Mouse (Mus musculus) cerebellum, adult 9-11 months (tissue): ENCODE results near the gene N4bp2.

Source experiments
- DNase-seq: peaks from one replicate; pipeline ENCODE4 v3.0.0; 2022

N4bp2 gene

GRCm38 (mm10) chr5:65831917-65832618 lies 68.7 kb downstream of the N4bp2 start:
- DNase-seq = no peak

DNA sequence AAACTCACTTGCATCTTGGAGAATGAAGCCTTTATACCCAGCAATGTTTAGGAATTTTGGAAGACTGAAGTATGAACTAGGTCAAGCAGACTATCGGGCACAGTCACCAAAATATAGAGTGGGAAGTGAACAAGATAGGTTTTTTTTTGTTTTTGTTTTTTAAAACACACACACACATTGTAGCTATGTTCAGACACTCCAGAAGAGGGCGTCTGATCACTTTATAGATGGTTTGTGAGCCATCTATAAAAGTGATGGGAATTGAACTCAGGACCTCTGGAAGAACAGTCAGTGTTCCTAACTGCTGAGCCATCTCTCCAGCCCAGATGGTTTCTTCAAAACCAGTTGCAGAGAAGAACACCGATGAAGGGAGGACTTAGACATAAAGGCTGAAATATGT lies 69.8 kb downstream of the N4bp2 start:
- DNase-seq = no peak

DNA sequence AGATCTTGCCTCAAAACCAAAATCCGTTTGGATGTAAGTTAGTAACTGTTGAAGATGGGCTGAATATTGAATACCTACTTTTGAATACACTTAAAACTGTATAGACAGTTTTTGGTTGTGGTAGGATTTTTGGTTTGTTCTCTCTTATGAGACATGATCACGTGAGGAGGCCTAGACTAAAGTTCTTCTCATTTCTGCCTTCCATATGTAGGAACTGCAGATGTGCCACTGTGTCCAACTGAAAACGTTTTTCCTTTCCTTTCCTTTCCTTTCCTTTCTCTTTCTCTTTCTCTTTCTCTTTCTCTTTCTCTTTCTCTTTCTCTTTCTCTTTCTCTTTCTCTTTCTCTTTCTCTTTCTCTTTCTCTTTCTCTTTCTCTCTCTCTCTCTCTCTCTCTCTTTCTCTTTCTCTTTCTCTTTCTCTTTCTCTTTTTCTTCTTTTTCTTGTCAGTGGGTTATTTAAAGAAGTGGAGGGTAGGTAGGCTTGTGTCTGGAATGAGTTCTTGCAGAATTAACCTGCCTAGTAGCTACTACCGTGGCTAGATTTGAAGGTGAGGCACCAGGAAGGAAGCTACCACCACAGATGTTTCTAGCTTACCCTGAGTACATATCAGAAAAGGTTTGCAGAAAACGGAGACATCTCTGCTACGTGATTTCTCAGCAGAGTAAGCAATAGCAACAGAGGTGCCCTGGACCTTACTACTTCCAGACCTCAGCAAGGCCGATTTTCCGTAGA lies 70.6 kb downstream of the N4bp2 start:
- DNase-seq = no peak

DNA sequence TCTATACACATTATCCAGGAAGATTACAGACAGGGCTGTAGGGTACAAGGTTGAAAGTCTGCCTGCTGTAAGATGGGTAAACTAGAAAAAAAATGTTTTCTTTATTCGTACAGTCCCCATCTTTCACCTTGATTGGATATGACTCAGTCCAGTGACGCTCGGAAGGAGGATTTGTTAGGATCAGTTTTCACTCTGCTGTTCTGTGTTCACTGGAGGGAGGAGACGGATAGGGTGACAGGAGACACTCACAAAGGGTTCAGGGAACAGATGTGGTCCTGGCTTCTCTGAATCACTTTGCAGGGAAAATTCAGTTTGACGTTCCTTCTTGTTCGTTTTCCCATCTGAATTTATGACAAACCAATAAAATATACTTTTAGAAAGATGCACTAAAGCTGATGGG lies 74.7 kb downstream of the N4bp2 start:
- DNase-seq = no peak

DNA sequence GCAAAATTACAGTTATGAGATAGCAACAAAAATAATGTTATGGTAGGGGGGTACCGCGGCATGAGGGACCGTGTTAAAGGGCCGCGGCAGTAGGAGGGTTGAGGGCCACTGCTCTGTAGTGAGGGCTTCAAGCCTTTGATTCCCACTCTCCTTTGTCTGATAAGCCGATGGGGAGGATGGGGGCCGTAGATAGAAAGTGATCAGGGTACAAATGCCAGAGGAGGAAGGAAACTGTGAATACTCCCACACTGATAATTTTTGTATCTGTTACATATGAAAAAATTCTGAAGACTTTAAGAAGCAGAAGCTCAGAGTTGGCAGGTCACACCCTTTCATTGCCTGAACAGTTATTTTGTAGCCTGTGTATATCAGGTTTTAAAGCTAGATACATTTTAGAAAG lies 79.6 kb downstream of the N4bp2 start:
- DNase-seq = no peak

GRCm38 (mm10) chr5:65846534-65846933 lies 83.2 kb downstream of the N4bp2 start:
- DNase-seq = no peak

DNA sequence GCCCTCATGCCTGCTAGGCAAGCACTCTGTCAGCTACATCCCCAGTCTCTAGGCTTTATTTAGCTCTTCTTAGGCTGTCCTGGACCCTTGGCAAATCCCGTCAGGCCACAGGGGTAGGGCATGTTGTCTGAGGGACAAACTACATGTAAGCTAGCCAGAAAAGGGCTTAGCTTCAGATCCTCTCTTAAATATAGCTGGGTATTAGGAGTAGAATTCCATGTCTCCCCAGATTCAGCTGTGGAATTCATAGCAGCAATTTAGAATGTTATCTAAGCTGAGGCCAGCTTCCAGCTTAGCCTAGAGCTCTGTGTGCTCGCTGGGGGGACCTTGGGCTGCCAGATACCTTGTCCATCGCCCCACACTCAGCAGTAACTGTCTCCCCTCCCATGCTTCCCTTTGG lies 83.6 kb downstream of the N4bp2 start:
- DNase-seq = no peak

- no peak for DNase-seq
Observed at GRCm38 (mm10) chr5:65847656-65848055, 84.3 kb downstream of the N4bp2 start.

DNA sequence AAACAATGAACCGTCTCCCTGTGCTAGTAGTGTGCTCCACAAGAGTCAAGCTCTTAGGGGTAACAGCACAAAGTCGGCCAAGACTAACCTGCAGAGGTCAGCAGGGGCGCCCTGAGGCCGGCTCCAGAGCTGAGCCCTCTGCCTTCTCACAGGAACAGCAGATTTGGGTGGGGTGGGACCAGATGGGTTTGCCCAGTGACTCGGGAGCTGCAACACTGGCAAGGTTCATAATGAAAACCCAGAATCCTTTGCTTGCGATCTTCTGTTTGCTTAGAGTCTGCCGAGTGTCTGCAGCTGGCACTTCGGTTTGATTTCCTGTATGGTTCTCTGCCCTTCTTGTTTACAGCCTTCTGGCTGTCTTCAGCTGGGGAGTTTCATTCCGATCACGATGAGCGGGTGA lies 87.4 kb downstream of the N4bp2 start:
- DNase-seq = no peak

- no peak for DNase-seq
Observed at GRCm38 (mm10) chr5:65854786-65855191, 91.5 kb downstream of the N4bp2 start.

DNA sequence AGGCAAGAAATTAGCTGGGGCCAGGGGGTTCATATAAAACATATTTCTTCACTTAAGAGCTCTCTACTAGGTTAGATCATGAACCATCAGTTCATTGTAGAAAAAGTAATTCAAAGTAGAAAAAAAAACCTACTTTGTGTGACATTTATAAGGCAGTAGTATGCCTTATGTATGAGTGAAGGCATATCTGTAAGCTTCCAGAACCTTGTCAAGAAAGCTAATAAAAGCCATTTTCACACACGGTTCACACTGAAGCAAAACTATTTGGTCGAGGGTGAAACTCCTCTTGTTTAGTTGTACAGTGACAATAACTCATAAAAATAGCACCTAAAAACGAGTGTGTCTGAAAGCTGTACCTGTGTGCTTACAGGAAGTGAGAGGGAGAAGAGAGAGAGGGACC lies 92.2 kb downstream of the N4bp2 start:
- DNase-seq = no peak

- no peak for DNase-seq
Observed at GRCm38 (mm10) chr5:65856591-65857411, 93.5 kb downstream of the N4bp2 start.

DNA sequence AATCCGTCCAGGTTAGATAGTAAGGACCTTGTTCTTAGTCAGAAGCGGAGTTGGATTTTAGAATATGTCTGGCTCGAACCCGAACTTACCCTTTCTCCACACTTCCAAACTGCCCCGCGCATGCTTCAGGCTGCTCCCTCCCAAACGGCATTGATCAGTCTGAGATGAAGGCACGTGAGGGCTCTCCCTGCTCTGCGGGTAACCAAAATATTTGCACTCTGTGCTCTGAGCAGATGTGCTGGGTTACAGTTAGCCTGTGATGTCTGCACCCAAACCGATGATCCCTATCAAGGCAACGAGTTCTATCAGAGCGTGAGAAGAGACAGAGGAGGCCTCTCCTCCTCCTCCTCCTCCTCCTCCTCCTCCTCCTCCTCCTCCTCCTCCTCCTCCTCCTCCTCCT lies 94.6 kb downstream of the N4bp2 start:
- DNase-seq = no peak

GRCm38 (mm10) chr5:65858355-65858754 lies 95.0 kb downstream of the N4bp2 start:
- no peak for DNase-seq

DNA sequence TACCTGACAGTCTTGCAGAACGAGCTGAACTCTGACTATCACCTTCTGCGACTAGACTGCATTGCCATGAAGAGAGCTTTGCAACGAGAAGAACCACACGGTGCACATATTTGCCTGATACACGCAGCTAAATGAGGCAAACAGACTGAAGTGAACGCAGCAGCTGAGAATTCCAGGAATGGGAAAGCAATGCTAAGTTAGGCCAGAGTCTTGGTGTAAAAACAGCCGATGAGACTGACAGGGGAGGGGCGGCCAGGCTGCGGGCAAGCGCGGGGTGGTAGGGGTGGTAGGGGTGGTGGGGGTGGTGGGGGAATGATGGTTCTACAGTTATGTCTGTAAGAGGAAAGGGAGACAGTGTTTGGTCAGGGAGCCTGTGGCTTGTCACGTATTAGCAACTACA lies 95.6 kb downstream of the N4bp2 start:
- DNase-seq = no peak

DNA sequence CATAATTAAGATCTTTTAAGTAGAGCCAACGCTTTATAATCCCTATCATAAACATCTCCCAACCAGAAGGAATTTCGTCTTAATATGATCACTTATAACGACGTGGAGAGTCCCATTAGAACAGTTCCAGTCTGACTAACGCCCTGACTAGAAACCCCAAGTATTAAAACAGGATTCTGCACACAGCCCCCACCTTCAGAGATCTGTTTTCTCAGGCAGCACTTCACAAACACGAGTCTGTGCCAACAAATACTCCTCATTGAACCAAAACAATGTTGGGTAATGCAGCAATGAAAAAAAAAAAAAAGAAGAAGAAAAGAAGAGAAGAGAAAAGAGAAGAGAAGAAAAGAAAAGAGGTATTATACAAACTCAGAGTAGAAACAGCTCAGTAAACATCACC lies 96.1 kb downstream of the N4bp2 start:
- DNase-seq = no peak

DNA sequence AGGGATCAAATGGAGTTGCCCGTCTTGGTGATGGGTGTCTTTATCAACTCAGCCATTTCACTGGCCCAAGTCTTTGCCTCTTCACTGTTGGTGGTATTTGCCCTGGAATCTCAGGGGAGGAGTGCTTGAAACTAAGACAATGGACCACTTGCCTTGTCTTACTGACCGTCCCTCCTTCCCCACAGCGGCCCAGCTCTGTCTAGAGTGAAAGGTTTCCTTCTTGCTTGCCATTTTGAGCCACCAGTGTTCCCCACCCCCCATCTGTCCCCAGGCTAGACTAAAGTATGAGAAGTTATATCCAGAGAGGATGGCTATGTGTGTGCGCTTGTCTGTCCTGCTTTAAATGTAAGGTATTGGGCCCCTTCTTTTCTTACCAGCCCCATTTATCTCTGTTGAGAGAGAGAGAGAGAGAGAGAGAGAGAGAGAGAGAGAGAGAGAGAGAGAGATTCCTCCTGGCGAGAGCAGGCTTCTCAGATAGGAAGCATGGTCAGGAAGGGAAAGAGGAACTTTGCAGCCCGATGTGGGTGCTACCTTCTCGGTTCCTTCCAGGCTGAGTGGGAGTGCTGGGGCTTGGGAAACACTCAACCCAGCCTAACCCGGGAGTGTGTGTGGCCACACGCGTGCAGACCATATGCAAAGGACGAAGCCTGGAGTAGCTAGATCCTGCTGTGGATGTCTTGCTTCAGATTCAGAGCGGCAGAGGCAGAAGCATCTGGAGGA lies 97.1 kb downstream of the N4bp2 start:
- no peak for DNase-seq

DNA sequence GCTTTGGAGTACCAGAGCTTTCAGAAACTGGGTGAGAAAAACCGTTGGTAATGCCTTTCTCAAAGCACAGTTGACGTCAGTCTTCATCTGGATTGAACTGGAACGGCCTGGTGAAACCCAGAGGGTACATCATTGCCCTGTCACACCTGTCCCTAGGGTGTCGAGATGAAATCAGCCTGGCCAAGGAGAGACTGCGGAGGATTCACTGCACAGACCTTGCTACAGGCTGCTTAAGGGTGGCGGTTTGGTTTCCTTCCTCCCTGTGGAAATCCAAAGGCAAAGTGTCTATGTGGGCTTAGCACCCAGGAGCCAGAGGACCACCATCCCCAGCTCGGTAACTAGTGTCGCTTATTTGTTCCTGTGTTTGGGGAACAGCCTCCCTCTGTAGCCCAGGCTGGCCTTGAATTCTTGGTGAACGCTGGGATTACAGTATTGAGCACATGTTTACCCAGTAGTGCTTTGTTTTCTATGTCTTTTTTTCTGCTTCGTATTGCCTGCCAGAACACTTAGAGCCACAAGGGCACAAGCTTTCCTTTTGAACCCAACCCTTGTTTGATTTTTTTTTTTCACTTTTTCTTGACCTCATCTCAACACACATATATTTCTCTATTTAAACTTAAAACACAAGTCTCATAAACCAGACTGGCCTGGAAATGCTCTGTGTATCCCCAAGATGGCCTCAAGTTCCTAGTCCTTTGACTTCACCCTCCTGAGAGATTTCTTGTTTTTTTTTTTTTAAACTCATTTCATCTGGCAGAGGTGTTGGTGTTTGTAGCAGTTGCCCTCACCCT lies 98.0 kb downstream of the N4bp2 start, which contains the start of gene Rhoh:
Gene Rhoh (plus strand): TSS at position 60 of the 791 bp plus-strand sequence.
- DNase-seq = no peak

DNA sequence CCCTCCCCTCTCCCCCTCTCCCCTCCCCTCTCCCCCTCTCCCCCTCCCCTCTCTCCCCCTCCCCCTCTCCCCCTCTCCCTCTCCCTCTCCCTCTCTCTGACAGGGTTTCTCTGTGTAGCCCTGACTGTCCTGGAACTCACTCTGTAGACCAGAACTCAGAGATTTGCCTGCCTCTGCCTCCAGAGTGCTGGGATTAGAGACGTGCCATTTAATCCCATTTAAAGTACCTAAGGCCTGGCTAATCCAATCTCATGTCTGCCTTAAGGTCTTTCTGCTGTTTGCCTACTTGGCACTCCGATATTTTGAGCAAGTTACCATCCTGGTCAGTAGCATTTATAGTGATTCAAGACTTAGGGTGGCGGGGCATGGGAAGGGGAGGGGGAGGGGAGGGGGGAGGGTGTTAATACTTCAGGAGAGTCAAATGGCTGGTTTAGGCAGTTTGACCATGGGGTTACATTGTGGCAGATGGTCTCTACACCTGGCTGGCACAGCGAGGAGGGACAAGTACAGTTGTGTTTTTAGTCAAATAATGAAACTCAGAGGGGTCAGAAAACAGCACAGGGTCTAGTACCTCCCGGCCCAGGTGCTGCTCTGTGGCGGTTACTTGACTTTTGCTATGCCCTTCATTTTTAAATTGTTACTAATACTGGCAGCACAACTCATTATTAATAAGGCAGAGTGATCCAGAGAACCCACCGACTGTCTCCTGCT lies 99.1 kb downstream of the N4bp2 start:
- no peak for DNase-seq

DNA sequence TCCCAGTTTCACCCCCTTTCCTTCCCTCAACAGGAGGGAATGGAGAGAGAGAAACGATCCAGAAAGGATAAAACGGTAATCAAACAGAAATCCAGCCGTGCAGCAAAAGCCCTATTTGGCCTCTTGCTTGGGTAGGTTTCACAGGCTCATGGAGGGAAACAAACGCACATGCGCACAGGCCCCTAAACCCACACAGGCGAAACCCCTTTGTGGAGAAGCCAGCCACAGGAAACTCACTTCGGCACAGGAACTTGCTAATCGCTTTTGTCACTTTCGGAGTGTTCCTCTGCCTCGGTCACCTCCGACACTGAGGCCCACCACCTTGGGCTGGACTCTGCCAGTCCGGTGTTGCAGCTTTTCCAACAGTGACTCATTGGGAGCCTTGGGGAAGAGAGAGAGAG lies 100.0 kb downstream of the N4bp2 start:
- DNase-seq = no peak

GRCm38 (mm10) chr5:65864486-65864885 lies 101.2 kb downstream of the N4bp2 start:
- DNase-seq = no peak

DNA sequence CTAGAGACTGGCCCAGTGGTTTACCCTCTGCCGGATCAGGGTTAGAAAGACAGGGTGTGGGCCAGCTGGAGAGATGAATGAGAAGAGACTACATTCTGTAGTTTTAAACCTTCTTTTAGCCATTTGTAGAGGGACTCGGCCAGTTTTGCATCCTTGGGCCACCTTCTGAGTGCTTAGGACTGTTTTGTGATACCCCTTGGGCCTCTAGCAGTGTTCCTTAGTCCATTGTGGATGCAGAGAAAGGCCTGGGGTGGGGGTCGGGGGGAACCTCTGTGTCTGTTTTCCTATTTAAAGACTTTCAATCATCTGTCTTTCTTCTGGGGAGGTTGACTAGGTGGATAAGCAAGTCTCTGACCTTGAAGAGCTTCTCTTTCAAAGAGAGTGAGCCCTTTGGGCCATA lies 101.6 kb downstream of the N4bp2 start:
- DNase-seq = no peak
